ENCODE assay signal across 29 mouse cellular contexts in the genomic region with DNA sequence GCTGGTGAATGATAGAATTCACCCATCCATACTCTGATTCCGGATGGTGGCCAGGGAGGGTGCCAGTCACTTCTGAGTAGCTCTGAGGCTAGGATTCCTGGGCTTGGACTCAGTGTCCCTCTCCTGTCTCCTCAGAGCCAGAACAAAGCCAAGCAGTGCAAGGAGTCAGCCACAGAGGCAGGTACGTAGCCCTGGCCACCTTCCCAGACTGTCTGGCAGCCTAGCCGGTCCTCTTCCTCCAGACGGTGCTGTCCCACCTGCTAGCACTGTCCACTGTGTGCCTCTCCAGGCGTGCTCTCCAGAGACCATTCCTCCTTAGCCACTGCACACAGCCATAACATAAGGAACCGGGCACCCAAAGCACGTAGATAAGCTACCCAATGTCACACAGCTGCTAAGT. TPM values are rescaled to one million over a fixed set of nuclear protein-coding genes. Genes with fewer than 3 reads are reported as not detected.
A peak's percentile ranks its signal among the peaks of the same experiment; 100 is the strongest.
DNase-seq lines count a peak whose midpoint lies in the region; ATAC-seq and TF ChIP-seq lines count a peak whose summit lies in the region.
"Had no signal": no experiment of that assay in that cellular context is flagged by ENCODE, and none has a peak within 500 bp of the region (broad histone marks: within the 10 kb centered on the region; RNA-seq: fewer than 3 reads in every experiment).

No protein-coding gene starts in this region.

- H3K9ac ChIP-seq in heart, embryonic 16.5 days (ENCODE audit: low read length) = no peak overlapping the region
- no peak overlapping the region for H3K9ac ChIP-seq in kidney, embryonic 14.5 days (ENCODE audit: low read depth, low read length)
- H3K9ac ChIP-seq: embryonic facial prominence, embryonic 12.5 days; forebrain, embryonic 15.5 days; hindbrain, embryonic 15.5 days; limb, embryonic 15.5 days; liver, embryonic 13.5 days; neural tube, embryonic 13.5 days had no signal

- H3K36me3 ChIP-seq in heart, embryonic 16.5 days (ENCODE audit: control insufficient read depth, insufficient read depth) = peaks cover 5% of the 10 kb centered on the region
- H3K36me3 ChIP-seq in heart, embryonic 10.5 days = peaks cover 15% of the 10 kb centered on the region
- H3K36me3 ChIP-seq in kidney, embryonic 14.5 days (ENCODE audit: control insufficient read depth, insufficient read depth, low read length) = peaks cover 14% of the 10 kb centered on the region
- H3K36me3 ChIP-seq: liver, embryonic 13.5 days had no signal

- intact Hi-C loops in left cerebral cortex, postnatal 4 days (cut with DNase I) = no loop called here

- 40% methylated on average over 7 of the region's 7 CpGs for WGBS in heart, embryonic 16.5 days
- 60% methylated on average over 7 of the region's 7 CpGs for WGBS in heart, embryonic 10.5 days
- WGBS in cerebellum, adult 2 months = 13% methylated on average over 7 of the region's 7 CpGs
- 75% methylated on average over 7 of the region's 7 CpGs for WGBS in kidney, embryonic 14.5 days

- no peaks in the 10 kb centered on the region for H3K27me3 ChIP-seq in heart, embryonic 16.5 days (ENCODE audit: control insufficient read depth, insufficient read depth, low read length)
- H3K27me3 ChIP-seq in heart, embryonic 10.5 days (ENCODE audit: insufficient read depth, poor library complexity, severe bottlenecking) = peaks cover 8% of the 10 kb centered on the region; the same call in 1 of the 2 replicates
- H3K27me3 ChIP-seq in cerebellum, adult 2 months (ENCODE audit: control insufficient read depth, insufficient read depth, low read length) = no peaks in the 10 kb centered on the region
- no peaks in the 10 kb centered on the region for H3K27me3 ChIP-seq in kidney, embryonic 14.5 days (ENCODE audit: control insufficient read depth, insufficient read depth, low read length)
- H3K27me3 ChIP-seq: embryonic facial prominence, embryonic 12.5 days; forebrain, embryonic 15.5 days; hindbrain, embryonic 15.5 days; limb, embryonic 15.5 days; liver, embryonic 13.5 days; neural tube, embryonic 13.5 days had no signal

- no peak for TF ChIP-seq POLR2A in cerebellum, adult 2 months (IDR thresholded peaks at IDR 0.05; ENCODE audit: borderline replicate concordance, insufficient read depth, low read length)

- no peak overlapping the region for H3K4me2 ChIP-seq in heart, embryonic 16.5 days (ENCODE audit: low read depth, low read length)
- H3K4me2 ChIP-seq in kidney, embryonic 14.5 days (replicated peaks; ENCODE audit: low read depth, low read length) = no peak overlapping the region
- H3K4me2 ChIP-seq: embryonic facial prominence, embryonic 12.5 days; forebrain, embryonic 15.5 days; hindbrain, embryonic 15.5 days; limb, embryonic 15.5 days; liver, embryonic 13.5 days; neural tube, embryonic 13.5 days had no signal

- peak overlapping the region; percentile 16; the same call in 1 of the 2 replicates for H3K27ac ChIP-seq in heart, embryonic 16.5 days (ENCODE audit: low read length)
- H3K27ac ChIP-seq in heart, embryonic 10.5 days = no peak overlapping the region
- H3K27ac ChIP-seq in cerebellum, adult 2 months (ENCODE audit: insufficient read depth, low read length) = no peak overlapping the region
- no peak overlapping the region for H3K27ac ChIP-seq in kidney, embryonic 14.5 days (ENCODE audit: low read depth, low read length)
- H3K27ac ChIP-seq: embryonic facial prominence, embryonic 12.5 days; forebrain, embryonic 15.5 days; hindbrain, embryonic 10.5 days; hindbrain, embryonic 15.5 days; limb, embryonic 10.5 days; limb, embryonic 15.5 days; liver, embryonic 13.5 days; neural tube, embryonic 13.5 days; stomach, postnatal 0 days had no signal

- H3K9me3 ChIP-seq in heart, embryonic 16.5 days (replicated peaks; ENCODE audit: control insufficient read depth, low read length) = no peaks in the 10 kb centered on the region
- H3K9me3 ChIP-seq in heart, embryonic 10.5 days = no peaks in the 10 kb centered on the region
- H3K9me3 ChIP-seq in kidney, embryonic 14.5 days (ENCODE audit: control insufficient read depth, low read length) = no peaks in the 10 kb centered on the region
- H3K9me3 ChIP-seq: embryonic facial prominence, embryonic 12.5 days; forebrain, embryonic 15.5 days; hindbrain, embryonic 10.5 days; hindbrain, embryonic 15.5 days; limb, embryonic 10.5 days; limb, embryonic 15.5 days; liver, embryonic 13.5 days; megakaryocyte, embryonic 14.5 days; neural tube, embryonic 13.5 days had no signal

- no peak for TF ChIP-seq CTCF in cerebellum, adult 2 months (IDR thresholded peaks at IDR 0.05; ENCODE audit: borderline replicate concordance, insufficient read depth, low read depth, low read length)

- peak; percentile 63 for DNase-seq in cerebellum, adult 18-20 months
- DNase-seq in heart, embryonic 10.5 days (ENCODE audit: low spot score) = no peak
- DNase-seq in cerebellum, adult 2 months = peak; percentile 64 to 71
- DNase-seq in cerebellum, postnatal 10 days = peak; percentile 76 to 79
- no peak for DNase-seq in left cerebral cortex, postnatal 4 days
- DNase-seq: embryo, embryonic 11 days; heart, postnatal 14 days; kidney, adult 11 months; liver, embryonic 13.5 days; lung, adult 18-20 months; lung, postnatal 4 days; right cerebral cortex, postnatal 4 days; thymus, adult 18-20 months; thymus, postnatal 25 days had no signal

- no peak overlapping the region for H3K4me3 ChIP-seq in heart, embryonic 16.5 days (ENCODE audit: low read length)
- H3K4me3 ChIP-seq in heart, embryonic 10.5 days = no peak overlapping the region
- H3K4me3 ChIP-seq in cerebellum, adult 2 months (replicated peaks; ENCODE audit: insufficient read depth, low read depth, low read length) = no peak overlapping the region
- H3K4me3 ChIP-seq in kidney, embryonic 14.5 days (ENCODE audit: low read length) = no peak overlapping the region
- H3K4me3 ChIP-seq: embryonic facial prominence, embryonic 12.5 days; forebrain, embryonic 15.5 days; hindbrain, embryonic 10.5 days; hindbrain, embryonic 15.5 days; limb, embryonic 10.5 days; limb, embryonic 15.5 days; liver, embryonic 13.5 days; megakaryocyte, embryonic 14.5 days; neural tube, embryonic 13.5 days had no signal

- H3K4me1 ChIP-seq in heart, embryonic 16.5 days (ENCODE audit: control insufficient read depth, insufficient read depth, low read length) = peaks cover 28% of the 10 kb centered on the region
- H3K4me1 ChIP-seq in heart, embryonic 10.5 days = peaks cover 59% of the 10 kb centered on the region
- H3K4me1 ChIP-seq in cerebellum, adult 2 months (ENCODE audit: control insufficient read depth, insufficient read depth, low read length) = peaks cover 36% of the 10 kb centered on the region
- H3K4me1 ChIP-seq in kidney, embryonic 14.5 days (ENCODE audit: control insufficient read depth, insufficient read depth, low read length) = no peaks in the 10 kb centered on the region

- no peak for ATAC-seq in cerebellum, adult (ENCODE audit: insufficient number of reproducible peaks, low FRiP score, low TSS enrichment)
- ATAC-seq in heart, embryonic 16.5 days (replicated peaks; ENCODE audit: extremely low read depth, insufficient read depth, low FRiP score) = no peak
- no peak for ATAC-seq in kidney, embryonic 14.5 days (ENCODE audit: low FRiP score, low TSS enrichment)
- ATAC-seq: CD4-positive, CD25-positive, alpha-beta regulatory T cell, adult 4 months; inflammation-experienced regulatory T-cells, adult 6 months; lung, postnatal 0 days had no signal

RNA-seq across cellular contexts. Expression of a gene that starts 33.9 kb away (rescaled TPM):
- 3.6 and 6.2 TPM in 2 replicates for polyA plus RNA-seq in heart, embryonic 16.5 days (2015; fragmentation: Nextera tagmentation; extraction: Ambion mirVana)
- 0.58 and 1.2 TPM in 2 replicates for polyA plus RNA-seq in heart, embryonic 10.5 days (2016; fragmentation: Nextera tagmentation; extraction: Ambion mirVana)
- 3.3 and 5.0 TPM in 2 replicates for polyA plus RNA-seq in cerebellum, adult 2 months (2012; rRNA removed)
- 0.28 and 0.53 TPM in 2 replicates for polyA plus RNA-seq in kidney, embryonic 14.5 days (2014; fragmentation: Nextera tagmentation; extraction: Ambion mirVana)
- 1 to 10 TPM; 1.0 to 1.2 TPM for total RNA-seq in left cerebral cortex, postnatal 4 days (2021)

RNA-seq across cellular contexts. Expression of a gene that starts 41.7 kb away (rescaled TPM):
- 457 and 460 TPM in 2 replicates for polyA plus RNA-seq in heart, embryonic 16.5 days (2015; fragmentation: Nextera tagmentation; extraction: Ambion mirVana)
- 399 and 412 TPM in 2 replicates for polyA plus RNA-seq in heart, embryonic 10.5 days (2016; fragmentation: Nextera tagmentation; extraction: Ambion mirVana)
- polyA plus RNA-seq in cerebellum, adult 2 months (2012; rRNA removed) = 515 and 542 TPM in 2 replicates
- polyA plus RNA-seq in kidney, embryonic 14.5 days (2014; fragmentation: Nextera tagmentation; extraction: Ambion mirVana) = 418 and 533 TPM in 2 replicates
- 100 to 1,000 TPM; 238 to 243 TPM for total RNA-seq in left cerebral cortex, postnatal 4 days (2021)

Comparison
In these comparisons a context has a peak if more than half of its experiments do, and no peak if none do; other contexts are left out.
1. DNase-seq: peak in cerebellum, adult 18-20 months (2 of 2), cerebellum, adult 2 months (2 of 2) and cerebellum, postnatal 10 days (2 of 2); none in heart, embryonic 10.5 days (single experiment) and left cerebral cortex, postnatal 4 days (single experiment).